Mouse (Mus musculus) limb, embryonic 12.5 days (tissue): ENCODE measurements around the gene Hbq1b. TPM values are rescaled to one million over a fixed set of nuclear protein-coding genes. Genes with fewer than 3 reads are reported as not detected.

Experiments used
- ATAC-seq: fragments of 200-750 bp; cut with Nextera tagmentation; 2 replicates; pipeline ENCODE4 v1.8.0; 2017; ENCODE audit warnings: low read depth, moderate TSS enrichment; ENCODE audit not compliant: insufficient number of reproducible peaks, insufficient read depth, low FRiP score, low TSS enrichment
- H3K27ac ChIP-seq: fragments of 300-500 bp; sonication (generic); 2 replicates; pipeline ENCODE4 v1.5.1; 2016; ENCODE audit warnings: mild to moderate bottlenecking, moderate library complexity
- H3K27me3 ChIP-seq: fragments of 300-500 bp; sonication (generic); 2 replicates; pipeline ENCODE4 v1.6.1; 2016; ENCODE audit warnings: mild to moderate bottlenecking, moderate library complexity
- H3K36me3 ChIP-seq: fragments of 300-500 bp; sonication (generic); 2 replicates; pipeline ENCODE4 v1.6.1; 2016; ENCODE audit warnings: mild to moderate bottlenecking, moderate library complexity
- H3K4me1 ChIP-seq: fragments of 300-500 bp; sonication (generic); replicated peaks from 2 replicates; pipeline ENCODE4 v1.6.1; 2016
- H3K4me2 ChIP-seq: fragments of 300-500 bp; sonication (generic); 2 replicates; pipeline ENCODE4 v1.6.1; 2016; ENCODE audit warnings: mild to moderate bottlenecking, moderate library complexity
- H3K4me3 ChIP-seq: fragments of 300-500 bp; sonication (generic); replicated peaks from 2 replicates; pipeline ENCODE4 v1.5.1; 2016; ENCODE audit warnings: mild to moderate bottlenecking
- H3K9ac ChIP-seq: fragments of 300-500 bp; sonication (generic); replicated peaks from 2 replicates; pipeline ENCODE4 v1.6.1; 2016; ENCODE audit warnings: mild to moderate bottlenecking, moderate library complexity
- H3K9me3 ChIP-seq: fragments of 300-500 bp; sonication (generic); 2 replicates; pipeline ENCODE4 v1.6.1; 2016; ENCODE audit warnings: mild to moderate bottlenecking, moderate library complexity
- whole genome bisulfite sequencing: fragments of 180-500 bp; shearing (Covaris S2); methylation state at CpG from one replicate; pipeline ENCODE4 v1.1.7; 2016; 5-methylcytosine and 5-hydroxymethylcytosine counted together
- polyA plus RNA-seq: library from polyadenylated mRNA; unstranded; fragments of >200 nt; fragmentation: Nextera tagmentation; extraction: Ambion mirVana; gene quantifications from 2 replicates; pipeline ENCODE4 v1.2.1, GENCODE M21; 2016

Gene Hbq1b
- polyA plus RNA-seq, 1 experiment from 2014 or later, result 3.9 TPM

GRCm38 (mm10) chr11:32336435-32336907 is 49.7 kb downstream of the Hbq1b start:
- H3K4me3 ChIP-seq, result no peak overlapping the region
- peaks cover 7% of the 10 kb centered on the region; the same call in 1 of the 2 replicates for H3K9me3 ChIP-seq
- WGBS, result 89% methylated on average over 6 of the region's 6 CpGs
- H3K36me3 ChIP-seq, result no peaks in the 10 kb centered on the region
- H3K4me2 ChIP-seq, result no peak overlapping the region
- H3K27ac ChIP-seq, result no peak overlapping the region
- H3K4me1 ChIP-seq, result peaks cover 6% of the 10 kb centered on the region; the same call in 1 of the 2 replicates
- H3K27me3 ChIP-seq, result no peaks in the 10 kb centered on the region
- H3K9ac ChIP-seq, result no peak overlapping the region
- ATAC-seq, result no peak

Other genes with a start within 250 kb of the Hbq1b start
- 0.21 TPM in 1 of 2 replicates, not detected in the other for gene Il9r, start 86.7 kb upstream of the Hbq1b start, polyA plus RNA-seq
- gene Snrnp25, start 81.5 kb upstream of the Hbq1b start, polyA plus RNA-seq, result 81.9 and 83.3 TPM in 2 replicates
- gene Rhbdf1, start 64.7 kb upstream of the Hbq1b start, polyA plus RNA-seq, result 39.8 and 42.0 TPM in 2 replicates
- 42.4 and 44.6 TPM in 2 replicates for gene Mpg, start 60.5 kb upstream of the Hbq1b start, polyA plus RNA-seq
- gene Nprl3, start 19.3 kb upstream of the Hbq1b start, polyA plus RNA-seq, result 43.7 and 47.8 TPM in 2 replicates
- gene Hba-x, start 10.6 kb upstream of the Hbq1b start, polyA plus RNA-seq, result 1,526 and 1,620 TPM in 2 replicates
- gene Hba-a1, start 3.5 kb upstream of the Hbq1b start, polyA plus RNA-seq, result 3,017 and 3,206 TPM in 2 replicates
- gene Hba-a2, start 9.5 kb downstream of the Hbq1b start, polyA plus RNA-seq, result 6,550 and 6,738 TPM in 2 replicates
- 0.90 TPM in 1 of 2 replicates, not detected in the other for gene Hbq1a, start 13.1 kb downstream of the Hbq1b start, polyA plus RNA-seq
- gene Sh3pxd2b, start 60.9 kb downstream of the Hbq1b start, polyA plus RNA-seq, result 27.7 and 29.4 TPM in 2 replicates
- 88.8 and 94.4 TPM in 2 replicates for gene Ubtd2, start 168.4 kb downstream of the Hbq1b start, polyA plus RNA-seq
- gene Efcab9, start 245.1 kb downstream of the Hbq1b start, polyA plus RNA-seq, result 0.36 and 0.59 TPM in 2 replicates
- 2.4 and 2.6 TPM in 2 replicates for gene Stk10, start 246.3 kb downstream of the Hbq1b start, polyA plus RNA-seq